Mouse (Mus musculus) hindlimb bud, embryonic 11.5 days (tissue): ENCODE results near the gene Pip4k2a.
"Not testable (repeated sequence)": the region's sequence is repeated elsewhere in the genome, so short reads cannot be mapped to it uniquely, and the experiment has no call there.

Experiments used
- DNase-seq: peaks from one replicate; pipeline ENCODE4 v3.0.0-alpha.2; 2012; ENCODE audit warnings: low read depth, low spot score; ENCODE audit errors: extremely low spot score

Pip4k2a gene

DNA sequence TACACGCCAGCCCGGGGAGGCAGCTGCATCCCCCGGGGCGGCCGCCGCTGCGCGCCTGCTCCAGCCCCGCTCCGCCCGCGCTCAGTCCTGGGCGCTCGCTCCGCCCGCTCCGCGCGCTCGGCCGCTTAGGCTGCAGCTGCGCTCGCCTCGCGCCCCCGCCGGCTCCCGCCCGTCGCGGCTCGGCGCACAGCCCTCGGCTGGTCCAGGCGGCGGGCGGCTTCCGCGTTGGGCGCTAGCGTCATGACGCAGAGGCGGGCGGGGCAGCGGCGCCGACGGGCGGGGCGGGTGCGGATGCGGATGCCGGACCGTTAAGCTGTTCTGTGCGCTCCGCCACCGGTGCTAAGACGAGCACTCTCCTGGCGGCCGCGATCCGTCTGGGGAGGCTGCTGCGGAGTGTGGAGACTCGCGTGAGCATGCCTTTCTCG lies at the start of gene Pip4k2a, which contains the start of gene 4930426L09Rik:
TSS of gene Pip4k2a (minus strand) at position 73 of the 425 bp plus-strand sequence.
TSS of gene 4930426L09Rik (plus strand) at position 290 of the 425 bp plus-strand sequence.
- DNase-seq = no peak

DNA sequence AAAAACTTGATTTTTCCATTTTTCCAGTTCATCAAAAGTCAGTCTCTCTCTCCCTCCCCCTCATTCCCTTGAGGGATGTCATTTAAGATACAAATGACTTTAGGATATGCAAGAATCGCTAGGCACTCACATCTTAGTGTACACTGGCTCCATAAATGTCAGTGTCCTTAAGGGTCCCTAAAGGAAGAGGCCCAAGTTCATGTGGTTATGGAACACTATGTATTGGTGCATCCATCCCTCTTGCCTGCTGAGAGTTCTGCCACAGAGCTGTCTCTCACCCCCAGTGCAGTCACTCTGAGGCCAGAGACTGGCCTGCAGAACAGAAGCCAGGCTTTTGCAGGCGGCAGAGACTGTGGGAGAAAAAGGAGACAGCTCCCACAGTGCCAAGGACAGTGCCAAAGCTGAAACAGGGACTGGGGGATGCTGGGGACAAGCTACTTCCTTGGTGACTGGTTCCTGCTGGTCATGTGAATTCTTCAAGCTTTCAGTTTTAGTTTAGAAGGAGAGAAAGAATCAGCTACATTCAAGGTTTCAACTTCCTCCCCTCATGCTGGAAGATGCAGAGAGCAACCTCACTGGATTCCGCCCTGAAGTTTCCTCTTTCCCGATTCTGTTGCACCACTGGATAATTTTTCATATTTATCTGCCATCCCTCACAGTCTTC lies 40.1 kb upstream of the Pip4k2a start:
- no peak for DNase-seq

DNA sequence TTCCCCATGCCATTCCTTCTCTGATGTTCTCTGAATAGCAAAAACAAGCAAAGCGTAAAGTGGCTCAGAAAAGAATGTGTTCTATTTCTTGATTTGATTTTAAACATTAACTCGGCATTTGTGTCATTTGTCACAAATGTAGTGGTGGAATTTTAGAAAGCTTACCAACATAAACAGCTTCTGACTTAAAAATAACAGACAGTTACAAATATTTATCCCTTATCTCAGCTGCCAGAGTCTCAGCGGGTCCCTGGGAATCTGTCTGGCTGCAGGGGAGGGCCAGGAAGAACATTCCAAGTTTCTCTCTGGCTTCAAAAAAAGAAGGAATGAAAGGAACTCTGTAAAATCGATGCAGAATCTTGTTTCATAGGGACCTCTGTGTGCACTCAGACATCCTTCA lies 39.5 kb upstream of the Pip4k2a start:
- DNase-seq = no peak

DNA sequence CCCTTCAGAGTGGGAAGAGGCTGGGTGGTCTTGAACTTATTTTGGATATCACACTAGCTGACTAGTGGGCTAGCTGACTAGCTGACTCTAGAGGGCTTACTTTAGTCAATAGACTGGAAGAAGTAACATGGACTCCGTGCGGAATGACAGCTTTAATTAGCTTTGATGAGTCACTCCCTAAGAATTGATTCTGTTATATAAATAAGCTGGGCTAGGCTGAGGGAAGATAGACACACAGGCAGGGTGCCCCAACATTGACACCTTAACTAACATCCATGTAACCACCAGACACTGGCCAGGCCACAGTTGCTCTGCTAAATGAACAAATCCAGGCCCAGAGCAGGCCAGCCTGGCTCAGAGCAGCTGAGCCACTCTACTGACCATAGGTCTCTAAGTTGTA lies 26.9 kb upstream of the Pip4k2a start:
- no peak for DNase-seq

DNA sequence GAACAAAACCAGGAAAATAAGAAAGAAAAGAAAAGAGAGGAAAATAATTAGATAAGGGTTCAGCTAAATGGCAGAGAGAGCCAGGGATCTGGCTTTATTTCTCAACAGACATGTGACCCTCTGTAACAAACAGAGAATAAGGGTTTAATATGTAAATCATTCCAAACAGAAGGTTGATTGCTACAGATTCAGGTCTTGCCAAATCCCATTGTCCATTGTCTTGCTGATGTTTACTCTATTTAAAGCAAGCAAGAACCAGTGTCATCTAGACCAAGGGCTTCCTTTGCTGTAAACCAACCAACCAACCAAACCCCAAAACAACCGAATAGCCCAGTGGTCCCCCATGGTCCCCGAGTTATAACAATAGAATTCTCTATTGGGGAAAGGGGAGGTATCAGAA lies 20.1 kb upstream of the Pip4k2a start:
- DNase-seq = no peak

DNA sequence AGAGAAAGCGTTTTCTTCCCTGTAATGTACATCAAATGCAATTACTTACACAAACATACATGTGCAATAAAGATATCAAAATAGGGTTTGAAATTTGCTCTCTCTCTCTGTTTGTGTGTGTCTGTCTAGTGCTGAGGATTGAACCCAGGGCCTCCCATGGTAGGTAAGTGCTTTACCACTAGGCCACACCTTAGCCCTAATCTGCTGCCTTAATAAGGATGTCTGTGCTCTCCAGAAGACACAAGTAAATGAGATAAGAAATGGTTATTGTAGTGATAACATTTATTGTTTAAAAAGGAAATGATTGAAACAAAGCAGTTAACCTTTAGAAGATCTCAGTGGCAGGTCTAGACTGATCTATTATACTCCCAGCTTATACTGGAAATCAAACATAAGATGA lies 18.9 kb upstream of the Pip4k2a start:
- no peak for DNase-seq

DNA sequence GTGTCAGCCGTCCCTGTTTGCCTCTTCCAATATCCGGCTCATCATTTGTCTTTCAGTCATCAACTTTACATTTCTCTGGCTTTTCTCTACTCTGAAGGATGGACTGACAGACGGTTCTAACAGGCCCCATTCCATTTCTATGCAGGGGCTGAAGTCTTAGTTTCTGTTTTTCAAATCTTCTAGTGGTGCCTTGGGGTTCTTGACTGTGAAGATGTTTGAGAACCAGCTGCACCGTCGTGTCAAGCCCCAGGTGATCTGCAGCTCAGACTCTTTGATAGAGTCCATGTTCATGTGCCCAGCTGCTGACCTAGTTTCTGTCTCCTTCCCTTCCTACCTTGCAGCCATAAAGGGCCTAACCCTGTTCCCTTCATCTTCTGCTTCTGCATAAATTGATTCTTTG lies 18.4 kb upstream of the Pip4k2a start:
- no peak for DNase-seq

DNA sequence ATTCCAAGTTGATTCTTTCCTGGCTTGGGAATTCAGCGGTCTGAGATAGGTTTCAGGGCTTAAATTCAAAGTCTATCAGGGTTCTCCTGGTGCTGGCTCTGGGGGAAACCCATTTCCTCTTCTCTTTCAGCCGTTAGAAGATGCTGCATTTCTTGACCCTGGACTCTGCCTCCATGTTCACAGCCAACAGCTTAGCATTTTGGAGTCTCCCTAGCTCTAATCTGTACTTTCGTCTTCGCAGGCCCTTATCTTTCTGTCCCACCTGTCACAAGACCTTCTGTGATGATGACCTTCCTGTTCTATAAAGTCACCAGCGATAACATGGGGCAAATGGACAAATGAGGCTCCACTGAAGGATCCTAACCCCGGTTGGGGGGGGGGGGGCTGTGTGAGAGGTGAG lies 13.5 kb upstream of the Pip4k2a start:
- DNase-seq = no peak

DNA sequence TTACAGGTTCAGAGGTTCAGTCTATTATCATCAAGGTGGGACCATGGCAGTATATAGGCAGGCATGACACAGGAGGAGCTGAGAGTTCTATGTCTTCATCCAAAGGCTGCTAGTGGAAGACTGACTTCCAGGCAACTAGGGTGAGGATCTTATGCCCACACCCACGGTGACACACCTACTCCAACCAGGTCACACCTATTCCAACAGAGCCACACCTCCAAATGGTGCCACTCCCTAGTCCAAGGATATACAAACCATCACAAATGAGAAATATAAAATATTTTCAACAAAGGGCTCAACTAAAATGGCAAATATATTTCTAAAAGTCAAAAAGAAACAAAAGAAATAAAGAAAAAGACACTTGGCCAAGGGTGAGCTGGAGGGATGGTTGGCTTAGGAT lies 12.6 kb upstream of the Pip4k2a start:
- DNase-seq = not testable (repeated sequence)

DNA sequence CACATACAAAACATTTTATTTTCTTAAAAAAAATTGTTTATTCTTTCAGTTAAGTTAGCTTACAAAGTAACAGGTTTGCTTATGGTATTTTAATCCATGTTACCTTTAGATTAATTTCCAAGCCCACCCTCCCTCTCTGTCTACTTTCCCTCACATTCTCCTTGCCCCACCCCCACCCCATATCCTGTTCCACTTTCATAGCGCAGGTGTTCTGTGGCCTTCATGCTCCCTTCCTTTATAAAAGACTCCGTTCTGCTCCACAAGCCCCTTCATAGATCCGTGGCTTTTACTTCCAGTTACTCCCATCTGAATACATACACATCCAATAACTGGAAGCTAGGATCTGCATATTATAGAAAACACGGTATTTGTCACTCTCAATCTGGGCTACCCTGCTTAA lies 9.7 kb upstream of the Pip4k2a start:
- no peak for DNase-seq

DNA sequence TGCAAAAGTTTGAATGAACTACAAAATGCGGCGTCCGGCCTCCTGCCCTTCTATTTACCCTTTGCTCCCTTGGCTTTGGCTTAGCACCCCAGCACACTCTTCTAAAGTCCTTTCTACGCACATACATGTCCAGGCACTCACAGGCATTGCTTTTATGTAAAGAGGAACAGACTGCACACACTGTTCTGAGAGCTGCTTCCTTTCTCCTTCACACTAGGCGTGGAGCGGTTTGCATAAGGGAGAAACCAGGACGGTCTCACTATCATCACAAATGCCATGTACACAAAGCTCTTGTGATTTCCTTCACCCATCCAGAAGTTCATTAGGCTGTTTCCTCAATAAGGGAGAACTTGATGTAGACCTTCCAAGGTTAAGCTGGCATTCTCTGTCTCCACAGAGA lies 8.2 kb upstream of the Pip4k2a start:
- DNase-seq = no peak

DNA sequence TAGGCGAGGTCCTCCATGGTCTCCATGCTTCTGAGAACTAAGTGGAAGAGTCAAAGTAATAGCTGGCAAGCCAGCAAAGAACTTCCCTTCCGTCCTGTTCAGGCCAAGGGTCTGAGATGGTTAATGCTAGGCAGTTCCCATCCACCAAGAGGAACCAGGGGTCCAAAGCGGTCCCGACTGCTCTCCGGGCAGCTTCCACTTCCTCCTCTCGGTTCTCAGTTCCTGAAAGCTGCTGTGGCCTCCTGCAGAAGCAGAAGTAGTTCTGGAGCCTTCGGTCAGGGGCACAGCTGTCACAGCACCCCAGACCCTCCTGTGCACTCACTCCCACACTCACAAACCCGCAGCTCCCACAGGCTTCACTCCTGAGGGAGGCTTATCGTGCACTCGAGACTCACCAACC lies 6.9 kb upstream of the Pip4k2a start:
- no peak for DNase-seq

DNA sequence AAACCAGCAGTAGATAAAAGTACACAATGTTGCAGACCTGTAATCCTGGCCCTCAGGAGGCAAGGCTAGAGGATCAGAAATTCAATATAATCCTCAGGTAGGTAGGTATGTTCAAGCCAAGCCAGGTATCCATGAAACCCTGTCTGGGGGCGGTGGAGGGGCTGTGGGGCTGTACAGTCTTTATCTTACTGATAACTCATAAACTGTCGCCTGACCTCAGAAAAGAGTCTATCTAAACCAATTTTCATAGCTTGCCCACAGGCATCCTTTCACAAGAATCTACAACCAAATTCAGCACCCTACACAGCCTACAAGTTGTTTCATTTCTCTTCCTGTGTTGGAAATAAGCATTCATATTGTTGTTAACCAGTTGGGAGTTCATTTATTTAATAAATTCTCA lies 1.5 kb upstream of the Pip4k2a start:
- no peak for DNase-seq

DNA sequence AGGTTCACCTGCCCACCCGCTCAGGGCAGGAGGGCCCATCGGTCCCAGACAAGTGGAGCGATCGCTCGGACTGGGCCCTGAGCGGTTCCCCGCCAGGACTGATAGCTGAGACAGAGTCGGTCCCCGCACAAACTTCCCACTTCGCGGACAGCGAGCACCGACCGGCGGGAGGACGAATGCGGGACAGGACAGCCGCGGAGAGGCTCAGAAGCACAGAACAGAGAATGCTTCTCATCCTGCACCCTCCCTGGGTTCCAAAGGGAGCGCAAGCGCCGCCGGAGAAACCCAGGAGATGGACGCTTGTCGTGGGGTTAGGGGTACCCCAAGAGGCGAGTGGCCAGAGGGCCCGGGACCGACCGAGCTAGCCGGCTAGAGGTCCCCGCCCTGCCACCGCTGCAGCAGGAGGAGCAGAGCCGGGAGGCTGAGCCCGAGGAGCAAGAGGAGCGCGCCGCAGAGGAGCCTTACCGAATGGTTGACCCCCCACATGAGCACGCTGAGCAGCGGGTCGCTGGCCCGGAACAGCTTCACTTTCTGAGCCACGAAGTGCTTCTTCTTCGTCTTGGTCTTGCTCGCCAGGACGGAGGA lies 447 bp downstream of the Pip4k2a start:
- no peak for DNase-seq

DNA sequence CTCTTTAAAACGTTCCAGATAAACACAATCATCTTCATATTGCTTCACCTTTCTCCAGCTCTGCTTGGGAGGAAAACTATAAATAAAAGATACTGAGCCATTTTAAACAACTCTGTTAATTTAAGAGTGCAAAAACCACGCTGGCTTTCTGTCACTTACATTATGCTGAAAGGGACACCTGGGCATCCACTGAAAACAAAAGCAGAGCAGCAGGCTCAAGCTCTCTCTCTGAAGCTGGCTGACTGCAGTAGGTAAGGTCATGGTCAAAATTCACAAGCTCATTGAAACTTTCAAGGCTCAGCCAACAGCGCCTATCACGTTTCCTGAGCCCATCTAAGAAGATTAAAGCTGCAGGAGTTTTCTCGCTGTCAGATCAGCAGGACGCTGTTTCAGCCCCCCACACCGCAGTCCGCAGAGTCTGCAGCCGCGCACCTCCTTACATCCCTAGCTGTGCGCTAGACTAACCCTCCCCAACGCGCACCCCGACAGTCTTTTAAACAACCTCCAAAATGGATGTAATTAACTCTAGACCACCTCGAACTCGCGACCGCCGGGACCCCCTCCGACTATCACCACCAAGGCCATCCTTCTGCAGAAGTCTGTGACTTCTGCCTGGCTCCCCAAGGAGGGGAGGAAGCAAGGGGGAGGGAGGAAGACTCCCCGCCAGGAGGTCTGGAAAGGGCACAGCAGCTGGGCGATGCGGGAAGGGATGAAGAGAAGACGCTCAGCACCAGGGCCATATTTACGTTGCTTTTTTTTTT lies 1.3 kb downstream of the Pip4k2a start:
- no peak for DNase-seq

DNA sequence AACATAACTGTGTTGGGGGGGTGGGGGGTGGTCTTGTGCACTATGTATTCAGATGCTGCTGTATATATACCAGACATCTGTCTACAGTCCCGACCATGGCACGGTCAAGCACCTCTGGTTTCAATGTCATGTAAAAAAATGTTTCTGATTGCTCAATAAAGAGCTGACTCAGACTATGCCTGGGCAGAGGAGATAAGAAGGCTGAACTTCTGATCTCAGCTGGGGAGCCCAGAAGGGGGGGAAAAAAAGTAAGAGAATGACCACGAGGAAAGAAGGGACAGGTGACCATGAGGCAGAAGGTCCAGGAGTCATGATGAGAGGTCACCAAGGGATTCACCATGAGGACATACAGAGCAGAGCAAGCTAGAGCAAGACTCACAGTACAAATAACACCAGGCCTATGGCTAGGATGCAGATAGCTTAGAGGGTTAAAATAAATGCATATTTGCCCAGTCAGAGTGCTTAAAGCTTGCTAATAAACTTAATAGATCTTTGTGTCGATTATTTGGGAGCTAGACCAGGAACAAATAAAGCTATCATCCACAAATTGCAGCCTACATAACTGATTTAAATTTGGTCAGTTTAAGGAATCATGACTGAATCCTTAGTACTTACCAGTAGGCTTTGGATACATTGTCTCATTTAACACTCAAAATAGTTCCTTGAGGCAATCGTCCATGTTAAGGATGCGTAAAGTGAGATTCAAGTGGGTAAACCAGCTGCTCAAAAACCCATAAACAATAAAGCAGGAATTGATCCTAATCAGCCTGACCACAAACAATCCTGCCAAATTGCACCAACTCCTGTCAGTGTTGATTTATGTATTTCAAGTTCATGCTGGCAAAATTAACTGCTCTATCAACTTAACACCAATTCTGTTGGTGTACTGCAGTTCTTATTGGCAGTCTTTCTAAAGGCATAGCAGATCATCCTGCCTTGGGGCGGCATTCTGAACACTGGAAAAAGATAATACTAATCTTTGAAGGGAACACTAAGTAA lies 5.1 kb downstream of the Pip4k2a start:
- no peak for DNase-seq

DNA sequence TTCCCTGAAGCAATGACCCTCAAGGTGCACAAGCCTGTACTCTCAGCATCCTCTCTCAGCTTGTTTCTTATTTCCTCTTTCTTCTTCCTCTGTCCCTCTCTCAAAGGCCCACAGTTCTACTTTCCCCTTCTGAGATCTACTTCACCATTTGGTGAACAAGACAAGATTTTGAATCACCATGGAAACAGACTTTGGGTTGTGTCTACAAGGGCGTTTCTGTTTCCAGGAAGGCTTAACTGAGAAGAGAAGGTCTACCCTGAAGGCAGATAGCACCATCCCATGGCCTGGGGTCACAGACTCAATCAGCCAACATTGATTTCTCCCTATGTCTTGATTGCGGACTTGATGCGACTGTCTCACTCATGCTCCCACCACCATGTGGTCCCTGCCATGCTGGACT lies 9.0 kb downstream of the Pip4k2a start:
- DNase-seq = no peak

DNA sequence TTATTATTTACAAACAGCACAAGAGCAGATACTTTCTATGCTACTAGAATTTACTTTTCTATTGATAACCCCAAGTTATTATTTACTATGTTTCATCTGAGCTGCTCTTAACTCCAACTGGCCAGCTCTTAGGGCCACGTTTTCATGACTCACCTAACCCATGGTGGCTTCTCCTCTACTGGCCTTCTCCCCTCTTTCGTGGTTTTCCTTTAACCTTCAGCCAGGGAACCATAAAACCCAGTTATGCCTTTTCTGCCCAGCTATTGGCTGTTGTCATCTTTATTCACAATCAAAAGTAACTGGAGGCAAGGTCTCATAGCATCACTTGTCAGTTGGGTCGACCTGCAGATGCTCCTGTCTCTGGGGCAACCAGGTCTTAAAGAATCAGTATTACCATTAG lies 12.4 kb downstream of the Pip4k2a start:
- DNase-seq = no peak

DNA sequence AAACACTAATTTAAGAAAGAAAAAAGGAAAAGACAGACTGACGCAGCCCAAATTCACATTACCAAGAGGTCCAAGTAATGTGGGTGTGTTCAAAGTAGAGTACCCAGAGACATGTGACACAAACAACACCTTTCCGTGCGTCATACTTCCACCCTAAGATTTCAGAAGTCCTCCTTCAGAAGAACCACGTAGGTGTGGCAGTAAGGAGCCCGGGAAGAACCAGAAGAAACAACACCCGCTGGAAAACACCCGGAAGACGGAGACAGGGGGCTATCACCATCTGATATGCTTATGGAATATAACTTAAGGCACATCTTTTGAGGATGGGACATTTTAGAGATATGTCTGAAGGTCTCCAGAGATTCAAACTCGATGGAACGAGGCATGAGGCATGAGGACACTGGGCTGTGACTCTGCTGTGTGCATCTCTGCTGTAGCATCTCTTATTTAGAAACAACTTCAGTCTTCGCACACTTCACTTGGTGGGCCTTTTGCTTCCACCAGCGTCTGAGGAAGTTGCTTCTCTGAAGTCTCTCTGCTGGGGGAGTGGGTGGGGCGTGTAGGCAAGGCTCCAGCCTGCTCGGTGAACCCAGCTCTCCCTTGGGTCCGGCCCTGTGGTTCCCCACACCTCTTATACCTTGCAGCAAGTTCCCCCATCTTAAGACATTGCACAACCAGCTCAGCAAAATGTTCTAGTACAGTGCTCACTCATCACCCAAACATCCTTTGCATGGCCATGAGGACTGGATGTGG lies 13.7 kb downstream of the Pip4k2a start:
- no peak for DNase-seq

DNA sequence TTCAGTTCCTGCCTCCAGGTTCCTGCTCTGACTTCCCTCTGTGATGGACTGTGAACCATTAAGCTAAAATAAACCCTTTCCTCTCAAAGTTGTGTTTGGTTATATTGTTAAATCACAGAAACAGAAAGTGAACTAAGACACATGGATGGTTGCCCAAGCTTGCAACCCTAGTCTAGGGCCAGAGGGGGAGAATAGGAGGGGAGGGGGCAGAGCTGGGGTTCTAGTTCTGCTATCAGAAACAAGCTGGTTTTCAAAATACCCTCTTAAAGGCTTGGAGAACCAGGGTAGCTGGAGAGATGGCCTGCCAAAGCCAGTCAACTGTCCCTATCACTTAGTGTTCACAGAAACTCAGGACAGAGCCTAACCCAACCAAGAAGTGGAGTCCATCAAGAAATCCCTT lies 14.4 kb downstream of the Pip4k2a start:
- DNase-seq = no peak
